Mouse (Mus musculus): ENCODE measurements at regions not wholly inside any gene's neighbourhood (a gene's known extent, or its start where the extent isn't known, plus 50 kb on each side); places are given as distances from the start of the nearest gene placed in this dataset.

DNA sequence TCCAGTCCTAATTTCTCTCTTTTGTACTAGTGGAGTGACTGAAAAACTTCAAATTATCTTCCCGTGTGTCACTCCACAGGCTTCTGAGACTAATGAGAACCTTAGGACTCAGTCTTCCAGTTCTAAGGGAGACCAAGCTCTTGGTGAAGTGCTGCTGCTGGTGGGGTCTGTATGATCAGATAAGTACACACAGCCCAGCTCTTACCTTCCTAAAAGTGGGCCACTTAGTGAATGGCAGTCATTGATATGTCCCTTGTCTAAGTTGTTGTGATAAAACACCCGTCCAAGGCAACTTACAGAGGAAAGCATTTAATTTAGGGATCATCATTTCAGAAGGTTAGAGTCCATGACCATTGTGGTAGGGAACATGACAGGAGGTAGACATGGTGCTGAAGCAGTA lies 124.1 kb downstream of the Sec23ip start:
- no peaks in the 10 kb centered on the region for H3K27me3 ChIP-seq (replicated peaks; ENCODE audit: control insufficient read depth, insufficient read depth, low read length)
- no peaks in the 10 kb centered on the region for H3K36me3 ChIP-seq (ENCODE audit: control insufficient read depth, insufficient read depth, low read length)
- 76% methylated on average over 2 of the region's 2 CpGs for WGBS
- no peak overlapping the region for H3K4me2 ChIP-seq (ENCODE audit: low read depth, low read length)
- H3K27ac ChIP-seq (ENCODE audit: low read length): no peak overlapping the region
- no peaks in the 10 kb centered on the region for H3K4me1 ChIP-seq (ENCODE audit: control insufficient read depth, insufficient read depth, low read length)
- no peaks in the 10 kb centered on the region for H3K9me3 ChIP-seq (ENCODE audit: control insufficient read depth, low read length)
- no peak overlapping the region for H3K4me3 ChIP-seq (ENCODE audit: low read length)
- H3K9ac ChIP-seq (ENCODE audit: low read depth, low read length): no peak overlapping the region
- no peak for ATAC-seq

DNA sequence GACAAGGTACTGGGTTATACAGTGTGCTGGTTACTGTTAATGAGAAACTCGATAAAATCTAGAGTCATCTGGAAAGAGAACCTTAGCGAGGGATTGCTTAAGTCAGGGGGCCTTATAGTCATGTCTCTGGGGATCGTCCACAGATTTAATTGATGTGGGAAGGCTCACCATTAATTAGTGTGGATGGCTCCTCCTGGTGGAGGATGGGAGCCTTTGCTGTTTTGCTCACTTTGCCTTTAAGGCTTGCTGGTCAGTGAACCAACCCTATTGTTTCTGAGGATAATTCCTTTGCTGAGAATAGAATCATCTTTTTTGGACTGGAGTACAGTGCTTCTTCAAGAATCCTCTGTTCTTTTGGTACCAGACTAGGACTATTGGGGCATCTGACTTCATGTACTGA lies 139.3 kb downstream of the Sec23ip start:
- Histone ChIP-seq H3K9me3 (ENCODE audit: control insufficient read depth, low read length) (no peaks in the 10 kb centered on the region), H3K4me1 (ENCODE audit: control insufficient read depth, insufficient read depth, low read length) (no peaks in the 10 kb centered on the region), H3K4me2 (ENCODE audit: low read depth, low read length) (no peak overlapping the region), H3K27ac (ENCODE audit: low read length) (no peak overlapping the region), H3K9ac (ENCODE audit: low read depth, low read length) (no peak overlapping the region), H3K4me3 (ENCODE audit: low read length) (no peak overlapping the region), H3K36me3 (ENCODE audit: control insufficient read depth, insufficient read depth, low read length) (no peaks in the 10 kb centered on the region), H3K27me3 (replicated peaks; ENCODE audit: control insufficient read depth, insufficient read depth, low read length) (no peaks in the 10 kb centered on the region)
- WGBS: 79% methylated on average over 3 of the region's 3 CpGs
- ATAC-seq: no peak

DNA sequence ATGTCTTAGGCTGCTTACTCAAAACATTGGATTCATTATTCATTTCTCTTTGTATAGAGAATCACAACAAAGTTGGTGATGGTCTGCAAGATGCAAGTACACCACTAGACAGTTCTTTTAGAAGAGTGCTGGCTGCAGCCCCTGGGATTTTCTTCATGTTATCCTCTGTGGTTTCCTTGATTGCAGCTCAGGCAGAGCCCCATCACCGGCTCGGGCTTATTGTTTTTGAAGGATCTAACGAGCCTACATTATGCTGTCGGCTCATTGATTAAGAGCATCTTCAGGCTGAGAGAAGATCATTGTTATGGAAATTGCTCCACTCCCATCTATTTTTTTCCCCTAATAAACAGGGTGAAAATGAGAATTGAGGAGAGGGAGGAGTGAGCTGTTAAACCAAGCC lies 140.8 kb downstream of the Sec23ip start:
- Histone ChIP-seq H3K4me1 (ENCODE audit: control insufficient read depth, insufficient read depth, low read length) (no peaks in the 10 kb centered on the region), H3K4me2 (ENCODE audit: low read depth, low read length) (no peak overlapping the region), H3K4me3 (ENCODE audit: low read length) (no peak overlapping the region), H3K9me3 (ENCODE audit: control insufficient read depth, low read length) (no peaks in the 10 kb centered on the region), H3K9ac (ENCODE audit: low read depth, low read length) (no peak overlapping the region), H3K36me3 (ENCODE audit: control insufficient read depth, insufficient read depth, low read length) (no peaks in the 10 kb centered on the region), H3K27me3 (replicated peaks; ENCODE audit: control insufficient read depth, insufficient read depth, low read length) (no peaks in the 10 kb centered on the region), H3K27ac (ENCODE audit: low read length) (no peak overlapping the region)
- ATAC-seq: no peak
- 82% methylated on average over 4 of the region's 4 CpGs for WGBS

DNA sequence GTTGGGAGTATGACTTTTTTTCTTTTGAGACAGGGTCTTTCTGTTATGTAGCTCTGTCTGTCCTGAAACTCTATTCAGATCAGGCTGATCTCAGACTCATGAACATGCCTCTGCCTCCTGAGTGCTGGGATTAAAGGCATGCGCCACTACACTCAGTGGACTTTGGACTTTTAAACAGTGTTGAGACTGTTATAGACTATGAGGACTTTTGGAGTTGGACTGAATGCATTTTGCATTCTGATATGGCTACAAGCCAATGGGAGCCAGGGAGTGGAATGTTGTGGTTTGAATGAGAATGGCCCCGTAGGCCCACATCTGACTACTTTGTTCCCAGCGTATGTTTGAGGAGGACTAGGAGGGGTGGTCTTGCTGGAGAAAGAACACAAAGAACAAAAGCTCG lies 165.4 kb downstream of the Sec23ip start:
- Histone ChIP-seq H3K4me3 (ENCODE audit: low read length) (no peak overlapping the region), H3K4me1 (ENCODE audit: control insufficient read depth, insufficient read depth, low read length) (no peaks in the 10 kb centered on the region), H3K27me3 (replicated peaks; ENCODE audit: control insufficient read depth, insufficient read depth, low read length) (no peaks in the 10 kb centered on the region), H3K9ac (ENCODE audit: low read depth, low read length) (no peak overlapping the region), H3K36me3 (ENCODE audit: control insufficient read depth, insufficient read depth, low read length) (no peaks in the 10 kb centered on the region), H3K4me2 (ENCODE audit: low read depth, low read length) (no peak overlapping the region), H3K9me3 (ENCODE audit: control insufficient read depth, low read length) (no peaks in the 10 kb centered on the region), H3K27ac (ENCODE audit: low read length) (no peak overlapping the region)
- ATAC-seq: peak; percentile 55; the same call in 1 of the 2 replicates
- WGBS: 64% methylated on average over 4 of the region's 4 CpGs

- no peak for ATAC-seq
- H3K27me3 ChIP-seq (replicated peaks; ENCODE audit: control insufficient read depth, insufficient read depth, low read length): no peaks in the 10 kb centered on the region
- H3K27ac ChIP-seq (ENCODE audit: low read length): no peak overlapping the region
- no peaks in the 10 kb centered on the region for H3K36me3 ChIP-seq (ENCODE audit: control insufficient read depth, insufficient read depth, low read length)
- H3K4me2 ChIP-seq (ENCODE audit: low read depth, low read length): no peak overlapping the region
- H3K9ac ChIP-seq (ENCODE audit: low read depth, low read length): no peak overlapping the region
- H3K4me3 ChIP-seq (ENCODE audit: low read length): no peak overlapping the region
- no peaks in the 10 kb centered on the region for H3K4me1 ChIP-seq (ENCODE audit: control insufficient read depth, insufficient read depth, low read length)
- WGBS: 40% methylated on average over 6 of the region's 6 CpGs
- H3K9me3 ChIP-seq (ENCODE audit: control insufficient read depth, low read length): no peaks in the 10 kb centered on the region
Measured at GRCm38 (mm10) chr7:128937976-128938730, 193.4 kb downstream of the Sec23ip start.

DNA sequence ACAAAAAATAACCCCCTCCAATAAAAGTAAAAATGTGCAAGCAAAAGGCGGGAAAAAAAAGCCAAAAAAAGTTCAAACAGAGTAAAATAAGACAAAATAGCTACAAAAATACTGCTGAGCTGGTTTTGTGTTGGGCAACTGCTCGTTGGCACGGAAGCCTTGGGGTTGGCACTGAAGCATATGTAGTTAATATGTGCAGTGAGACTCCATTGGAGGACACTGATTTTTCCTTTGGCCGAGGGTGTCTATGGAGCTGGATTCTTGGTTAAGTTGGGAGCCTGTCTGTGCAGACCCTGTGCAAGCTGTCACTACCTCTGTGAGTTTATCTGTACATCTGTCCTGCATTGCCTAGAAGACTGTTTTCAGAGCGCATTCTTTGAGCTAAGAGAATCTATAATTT lies 215.8 kb downstream of the Sec23ip start:
- no peaks in the 10 kb centered on the region for H3K4me1 ChIP-seq (ENCODE audit: control insufficient read depth, insufficient read depth, low read length)
- no peaks in the 10 kb centered on the region for H3K36me3 ChIP-seq (ENCODE audit: control insufficient read depth, insufficient read depth, low read length)
- WGBS: 79% methylated on average over 5 of the region's 5 CpGs
- H3K4me2 ChIP-seq (ENCODE audit: low read depth, low read length): no peak overlapping the region
- no peaks in the 10 kb centered on the region for H3K27me3 ChIP-seq (replicated peaks; ENCODE audit: control insufficient read depth, insufficient read depth, low read length)
- no peak overlapping the region for H3K27ac ChIP-seq (ENCODE audit: low read length)
- ATAC-seq: no peak
- H3K9me3 ChIP-seq (ENCODE audit: control insufficient read depth, low read length): no peaks in the 10 kb centered on the region
- H3K4me3 ChIP-seq (ENCODE audit: low read length): no peak overlapping the region
- H3K9ac ChIP-seq (ENCODE audit: low read depth, low read length): no peak overlapping the region

GRCm38 (mm10) chr7:128979904-128980303 lies 235.2 kb downstream of the Sec23ip start:
- no peaks in the 10 kb centered on the region for H3K27me3 ChIP-seq (replicated peaks; ENCODE audit: control insufficient read depth, insufficient read depth, low read length)
- no peak overlapping the region for H3K4me3 ChIP-seq (ENCODE audit: low read length)
- 51% methylated on average over 4 of the region's 4 CpGs for WGBS
- H3K9me3 ChIP-seq (ENCODE audit: control insufficient read depth, low read length): no peaks in the 10 kb centered on the region
- no peaks in the 10 kb centered on the region for H3K4me1 ChIP-seq (ENCODE audit: control insufficient read depth, insufficient read depth, low read length)
- no peak overlapping the region for H3K9ac ChIP-seq (ENCODE audit: low read depth, low read length)
- no peaks in the 10 kb centered on the region for H3K36me3 ChIP-seq (ENCODE audit: control insufficient read depth, insufficient read depth, low read length)
- no peak overlapping the region for H3K27ac ChIP-seq (ENCODE audit: low read length)
- peak; percentile 76 for ATAC-seq
- no peak overlapping the region for H3K4me2 ChIP-seq (ENCODE audit: low read depth, low read length)

DNA sequence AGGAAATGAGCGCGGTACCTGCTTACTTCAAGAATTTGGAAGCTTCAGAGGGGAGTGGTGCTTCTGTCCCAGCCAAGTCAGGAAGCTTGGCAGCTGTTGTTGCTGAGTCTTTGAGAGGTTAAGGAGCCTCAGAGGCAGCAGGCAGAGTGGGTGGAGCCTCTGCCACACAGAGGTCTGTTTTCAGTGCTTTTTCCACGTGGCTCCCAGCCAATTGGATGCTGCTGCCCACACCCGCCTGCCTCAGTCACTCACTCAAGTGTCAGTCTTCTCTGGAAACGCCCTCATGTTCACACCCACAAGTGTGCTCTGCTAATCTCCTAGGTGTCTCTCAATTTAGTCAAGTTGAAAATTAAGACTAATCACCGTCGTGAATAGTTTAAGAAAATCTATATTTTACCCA lies 236.1 kb downstream of the Sec23ip start:
- Histone ChIP-seq H3K27me3 (replicated peaks; ENCODE audit: control insufficient read depth, insufficient read depth, low read length) (no peaks in the 10 kb centered on the region), H3K9me3 (ENCODE audit: control insufficient read depth, low read length) (no peaks in the 10 kb centered on the region), H3K27ac (ENCODE audit: low read length) (no peak overlapping the region), H3K36me3 (ENCODE audit: control insufficient read depth, insufficient read depth, low read length) (no peaks in the 10 kb centered on the region), H3K4me2 (ENCODE audit: low read depth, low read length) (no peak overlapping the region), H3K9ac (ENCODE audit: low read depth, low read length) (no peak overlapping the region), H3K4me3 (ENCODE audit: low read length) (no peak overlapping the region), H3K4me1 (ENCODE audit: control insufficient read depth, insufficient read depth, low read length) (no peaks in the 10 kb centered on the region)
- WGBS: 53% methylated on average over 7 of the region's 7 CpGs
- ATAC-seq: no peak

GRCm38 (mm10) chr7:128998759-128999158 lies 254.0 kb downstream of the Sec23ip start:
- Histone ChIP-seq H3K4me1 (ENCODE audit: control insufficient read depth, insufficient read depth, low read length) (no peaks in the 10 kb centered on the region), H3K4me3 (ENCODE audit: low read length) (no peak overlapping the region), H3K4me2 (ENCODE audit: low read depth, low read length) (no peak overlapping the region), H3K36me3 (ENCODE audit: control insufficient read depth, insufficient read depth, low read length) (no peaks in the 10 kb centered on the region), H3K9me3 (ENCODE audit: control insufficient read depth, low read length) (no peaks in the 10 kb centered on the region), H3K27ac (ENCODE audit: low read length) (no peak overlapping the region), H3K9ac (ENCODE audit: low read depth, low read length) (no peak overlapping the region), H3K27me3 (replicated peaks; ENCODE audit: control insufficient read depth, insufficient read depth, low read length) (no peaks in the 10 kb centered on the region)
- no peak for ATAC-seq
- 59% methylated on average over 4 of the region's 4 CpGs for WGBS

GRCm38 (mm10) chr7:129002419-129002818 lies 254.4 kb upstream of the Plpp4 start:
- H3K9me3 ChIP-seq (ENCODE audit: control insufficient read depth, low read length): no peaks in the 10 kb centered on the region
- ATAC-seq: peak; percentile 48; the same call in 1 of the 2 replicates
- H3K27me3 ChIP-seq (replicated peaks; ENCODE audit: control insufficient read depth, insufficient read depth, low read length): no peaks in the 10 kb centered on the region
- 72% methylated on average over 5 of the region's 5 CpGs for WGBS
- H3K4me2 ChIP-seq (ENCODE audit: low read depth, low read length): no peak overlapping the region
- H3K4me3 ChIP-seq (ENCODE audit: low read length): no peak overlapping the region
- no peaks in the 10 kb centered on the region for H3K36me3 ChIP-seq (ENCODE audit: control insufficient read depth, insufficient read depth, low read length)
- H3K4me1 ChIP-seq (ENCODE audit: control insufficient read depth, insufficient read depth, low read length): no peaks in the 10 kb centered on the region
- no peak overlapping the region for H3K27ac ChIP-seq (ENCODE audit: low read length)
- no peak overlapping the region for H3K9ac ChIP-seq (ENCODE audit: low read depth, low read length)

All from intestine, embryonic 16.5 days (tissue).